Mouse (Mus musculus): ENCODE results near the gene Tmem179b.

GRCm38 (mm10) chr19:8773409-8773808, 858 bp downstream of the Tmem179b start:
- TF ChIP-seq CTCF (IDR thresholded peaks at IDR 0.05; ENCODE audit: insufficient read depth, low read depth, low read length) (no peak), POLR2A (IDR thresholded peaks at IDR 0.05; ENCODE audit: insufficient read depth, low read depth, low read length) (no peak)
